Mouse (Mus musculus) spleen, adult 12 weeks (tissue): ENCODE data around the gene Ppp1r3c.

Experiments used
- DNase-seq: peaks from one replicate; pipeline ENCODE4 v3.0.0; 2022; ENCODE audit warnings: low spot score

The Ppp1r3c gene

GRCm38 (mm10) chr19:36721139-36721538, 15.3 kb downstream of the Ppp1r3c start:
- no peak for DNase-seq

- no peak for DNase-seq
Observed at GRCm38 (mm10) chr19:36716221-36716620, 20.2 kb downstream of the Ppp1r3c start.

GRCm38 (mm10) chr19:36715591-36715990, 20.9 kb downstream of the Ppp1r3c start:
- DNase-seq: no peak

- no peak for DNase-seq
Observed at GRCm38 (mm10) chr19:36714492-36714891, 22.0 kb downstream of the Ppp1r3c start.

- DNase-seq: no peak
Observed at GRCm38 (mm10) chr19:36713092-36713491, 23.4 kb downstream of the Ppp1r3c start.

GRCm38 (mm10) chr19:36706195-36706594, 30.3 kb downstream of the Ppp1r3c start:
- no peak for DNase-seq

- no peak for DNase-seq
Observed at GRCm38 (mm10) chr19:36705286-36706146, 30.9 kb downstream of the Ppp1r3c start.

GRCm38 (mm10) chr19:36704763-36705162, 31.7 kb downstream of the Ppp1r3c start:
- DNase-seq: no peak

- DNase-seq: no peak
Observed at GRCm38 (mm10) chr19:36701809-36702622, 34.4 kb downstream of the Ppp1r3c start.

- no peak for DNase-seq
Observed at GRCm38 (mm10) chr19:36701366-36701765, 35.1 kb downstream of the Ppp1r3c start.

- no peak for DNase-seq
Observed at GRCm38 (mm10) chr19:36700937-36701336, 35.5 kb downstream of the Ppp1r3c start.

GRCm38 (mm10) chr19:36699151-36699550, 37.3 kb downstream of the Ppp1r3c start:
- DNase-seq: no peak

GRCm38 (mm10) chr19:36698200-36698599, 38.3 kb downstream of the Ppp1r3c start:
- DNase-seq: no peak

GRCm38 (mm10) chr19:36696601-36697122, 39.8 kb downstream of the Ppp1r3c start:
- no peak for DNase-seq

- no peak for DNase-seq
Observed at GRCm38 (mm10) chr19:36693530-36693929, 42.9 kb downstream of the Ppp1r3c start.

- DNase-seq: no peak
Observed at GRCm38 (mm10) chr19:36691941-36692340, 44.5 kb downstream of the Ppp1r3c start.

- DNase-seq: no peak
Observed at GRCm38 (mm10) chr19:36691245-36691644, 45.2 kb downstream of the Ppp1r3c start.

- no peak for DNase-seq
Observed at GRCm38 (mm10) chr19:36689205-36689604, 47.2 kb downstream of the Ppp1r3c start.

GRCm38 (mm10) chr19:36687843-36688637, 48.4 kb downstream of the Ppp1r3c start:
- no peak for DNase-seq

- no peak for DNase-seq
Observed at GRCm38 (mm10) chr19:36687044-36687443, 49.4 kb downstream of the Ppp1r3c start.

GRCm38 (mm10) chr19:36686016-36686415, 50.4 kb downstream of the Ppp1r3c start:
- DNase-seq: no peak

- no peak for DNase-seq
Observed at GRCm38 (mm10) chr19:36682560-36682959, 53.9 kb downstream of the Ppp1r3c start.
